8 mouse cellular contexts compared by ENCODE assay signal in the genomic region with DNA sequence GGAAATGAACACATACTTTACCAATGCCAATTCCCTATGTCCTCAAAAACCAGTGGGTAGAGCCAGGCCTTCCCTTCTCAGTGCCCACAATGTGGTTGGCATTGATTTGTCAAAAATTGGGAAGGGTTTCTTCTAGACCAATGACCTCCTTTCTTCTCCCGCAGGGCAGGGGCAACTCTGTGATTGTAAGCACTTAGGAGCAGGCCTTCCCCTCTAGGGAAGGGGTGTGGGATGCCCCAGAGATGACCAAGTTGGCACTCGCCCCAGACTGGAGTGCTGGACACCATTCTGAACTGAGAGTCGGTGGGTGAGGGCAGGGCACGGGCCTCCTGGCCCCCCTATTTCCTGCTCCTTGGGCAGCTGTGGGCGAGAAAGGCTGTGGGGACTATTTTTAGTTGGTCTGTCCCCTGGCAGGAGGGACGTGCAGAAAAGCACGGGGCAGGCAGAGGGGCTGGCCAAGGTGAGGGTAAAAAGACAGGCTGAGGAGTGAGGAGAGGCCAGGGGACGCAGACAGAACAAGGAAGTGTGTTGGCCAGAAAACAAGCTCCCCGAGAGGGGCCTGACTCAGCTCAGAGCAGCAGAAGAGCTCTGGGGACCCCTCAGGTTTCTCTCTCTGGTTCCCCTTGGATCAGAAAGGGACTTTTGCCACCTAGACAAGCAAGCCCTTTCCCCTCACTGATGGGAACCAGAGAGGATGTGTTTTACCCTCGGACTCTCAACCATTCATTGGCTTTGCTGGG. TPM values are rescaled to one million over a fixed set of nuclear protein-coding genes. Genes with fewer than 3 reads are reported as not detected.
DNase-seq lines count a peak whose midpoint lies in the region; ATAC-seq lines count a peak whose summit lies in the region.

No protein-coding gene starts in this region.

- no peaks in the 10 kb centered on the region for H3K36me3 ChIP-seq in intestine, embryonic 16.5 days (ENCODE audit: control insufficient read depth, insufficient read depth, low read length)
- no peaks in the 10 kb centered on the region for H3K36me3 ChIP-seq in neural tube, embryonic 12.5 days

- no peak for ATAC-seq in intestine, embryonic 16.5 days
- ATAC-seq in neural tube, embryonic 12.5 days (ENCODE audit: low FRiP score, low read depth): no peak

- H3K4me3 ChIP-seq in intestine, embryonic 16.5 days (ENCODE audit: low read length): no peak overlapping the region
- H3K4me3 ChIP-seq in neural tube, embryonic 12.5 days: no peak overlapping the region

- no peaks in the 10 kb centered on the region for H3K27me3 ChIP-seq in intestine, embryonic 16.5 days (replicated peaks; ENCODE audit: control insufficient read depth, insufficient read depth, low read length)
- no peaks in the 10 kb centered on the region for H3K27me3 ChIP-seq in neural tube, embryonic 12.5 days (replicated peaks)

- H3K4me1 ChIP-seq in intestine, embryonic 16.5 days (ENCODE audit: control insufficient read depth, insufficient read depth, low read length): peaks cover 86% of the 10 kb centered on the region
- peaks cover 77% of the 10 kb centered on the region for H3K4me1 ChIP-seq in neural tube, embryonic 12.5 days

- DNase-seq in adrenal gland, postnatal 10 days: peak; percentile 56
- no peak for DNase-seq in adrenal gland, postnatal 25 days
- peak; percentile 70 for DNase-seq in retina, postnatal 1 day
- no peak for DNase-seq in retina, embryonic 14.5 days (ENCODE audit: low spot score)
- DNase-seq in layer of hippocampus, postnatal 10 days (ENCODE audit: low spot score in 2 of 2): no peak
- DNase-seq in embryo, embryonic 10.5 days (ENCODE audit: low spot score): no peak

- H3K9me3 ChIP-seq in intestine, embryonic 16.5 days (ENCODE audit: control insufficient read depth, low read length): no peaks in the 10 kb centered on the region
- no peaks in the 10 kb centered on the region for H3K9me3 ChIP-seq in neural tube, embryonic 12.5 days

- H3K9ac ChIP-seq in intestine, embryonic 16.5 days (ENCODE audit: low read depth, low read length): peak overlapping the region; percentile 57
- peak overlapping the region; percentile 2; the same call in 1 of the 2 replicates for H3K9ac ChIP-seq in neural tube, embryonic 12.5 days

- peak overlapping the region; percentile 19; the same call in 1 of the 2 replicates for H3K4me2 ChIP-seq in intestine, embryonic 16.5 days (ENCODE audit: low read depth, low read length)
- peak overlapping the region; percentile 46 for H3K4me2 ChIP-seq in neural tube, embryonic 12.5 days (replicated peaks)

- H3K27ac ChIP-seq in intestine, embryonic 16.5 days (ENCODE audit: low read length): peak overlapping the region; percentile 90
- H3K27ac ChIP-seq in neural tube, embryonic 12.5 days: peak overlapping the region; percentile 16; the same call in 1 of the 2 replicates

- WGBS in intestine, embryonic 16.5 days: 26% methylated on average over 10 of the region's 10 CpGs
- WGBS in neural tube, embryonic 12.5 days: 47% methylated on average over 10 of the region's 10 CpGs

RNA-seq across cellular contexts. Expression of a gene that starts 3.3 kb away (rescaled TPM):
- total RNA-seq in adrenal gland, postnatal 10 days (2021): 10 to 100 TPM; 26.2 to 34.7 TPM
- total RNA-seq in adrenal gland, postnatal 25 days (2021): 21.8 and 27.7 TPM in 2 replicates
- polyA plus RNA-seq in intestine, embryonic 16.5 days (2015; fragmentation: Nextera tagmentation; extraction: Ambion mirVana): 28.2 and 31.2 TPM in 2 replicates
- 51.1 and 52.5 TPM in 2 replicates for polyA plus RNA-seq in neural tube, embryonic 12.5 days (2016; fragmentation: Nextera tagmentation; extraction: Ambion mirVana)
- total RNA-seq in layer of hippocampus, postnatal 10 days (2021): 10 to 100 TPM; 21.7 to 24.0 TPM

RNA-seq across cellular contexts. Expression of a gene that starts 23.3 kb away (rescaled TPM):
- 1 to 10 TPM; 3.8 to 6.5 TPM for total RNA-seq in adrenal gland, postnatal 10 days (2021)
- 1.7 and 4.3 TPM in 2 replicates for total RNA-seq in adrenal gland, postnatal 25 days (2021)
- 18.9 and 23.0 TPM in 2 replicates for polyA plus RNA-seq in intestine, embryonic 16.5 days (2015; fragmentation: Nextera tagmentation; extraction: Ambion mirVana)
- polyA plus RNA-seq in neural tube, embryonic 12.5 days (2016; fragmentation: Nextera tagmentation; extraction: Ambion mirVana): 18.4 and 19.2 TPM in 2 replicates
- total RNA-seq in layer of hippocampus, postnatal 10 days (2021): 1 to 10 TPM; 1.1 to 2.2 TPM

RNA-seq across cellular contexts. Expression of a gene that starts 51.9 kb away (rescaled TPM):
- under 1 TPM; 0.45 to 0.73 TPM for total RNA-seq in adrenal gland, postnatal 10 days (2021)
- total RNA-seq in adrenal gland, postnatal 25 days (2021): not detected in 2 replicates
- polyA plus RNA-seq in intestine, embryonic 16.5 days (2015; fragmentation: Nextera tagmentation; extraction: Ambion mirVana): 0.17 TPM in 1 of 2 replicates, not detected in the other
- polyA plus RNA-seq in neural tube, embryonic 12.5 days (2016; fragmentation: Nextera tagmentation; extraction: Ambion mirVana): 1.8 and 2.0 TPM in 2 replicates
- 1 to 10 TPM; 2.4 to 3.6 TPM for total RNA-seq in layer of hippocampus, postnatal 10 days (2021)

Comparison
In these comparisons a context has a peak if more than half of its experiments do, and no peak if none do; other contexts are left out.
1. DNase-seq: peak in adrenal gland, postnatal 10 days (single experiment) and retina, postnatal 1 day (single experiment); none in adrenal gland, postnatal 25 days (single experiment), retina, embryonic 14.5 days (single experiment), layer of hippocampus, postnatal 10 days (0 of 2) and embryo, embryonic 10.5 days (single experiment).